Mouse (Mus musculus) heart, postnatal 36 days (tissue): ENCODE data around the gene Abcf1. TPM values are rescaled to one million over a fixed set of nuclear protein-coding genes. Genes with fewer than 3 reads are reported as not detected.

Experiments used
- DNase-seq, 2 experiments: peaks; one replicate each; pipeline ENCODE4 v3.0.0; 2021 to 2022
- intact Hi-C: fragments of 180-260 bp; cut with DNase I; formaldehyde crosslinking; loops from one replicate; pipeline ENCODE4 v1.15.1; 2025
- total RNA-seq, 2 experiments: library from RNA; stranded (reverse); gene quantifications; 2 replicates each; pipeline ENCODE4 v1.2.3; 2021

The Abcf1 gene
- total RNA-seq, 2 experiments from 2014 or later: 69.8 to 73.4 TPM

GRCm38 (mm10) chr17:35922566-35922965 is 47.0 kb downstream of the Abcf1 start:
- intact Hi-C loops: loop anchor here (5.0 kb wide), 1 partner anchor 60 kb away; the partner anchor contains the start of gene Prr3
- no peak for DNase-seq

- intact Hi-C loops: loop anchor here (5.0 kb wide), 1 partner anchor 61 kb away; the partner anchor contains the start of gene Prr3
- no peak for DNase-seq
Measured at GRCm38 (mm10) chr17:35921710-35922109, 47.9 kb downstream of the Abcf1 start.

- DNase-seq: no peak
- intact Hi-C loops: loop anchor here (5.0 kb wide), 1 partner anchor 61 kb away; the partner anchor contains the start of gene Prr3
Measured at GRCm38 (mm10) chr17:35920862-35921562, 48.5 kb downstream of the Abcf1 start.

- no peak for DNase-seq
- intact Hi-C loops: loop anchor here (5.0 kb wide), 1 partner anchor 62 kb away; the partner anchor contains the start of gene Prr3
Measured at GRCm38 (mm10) chr17:35920384-35920783, 49.2 kb downstream of the Abcf1 start.

GRCm38 (mm10) chr17:35919864-35920301 is 49.7 kb downstream of the Abcf1 start:
- intact Hi-C loops: loop anchor here (5.0 kb wide), 1 partner anchor 62 kb away; the partner anchor contains the start of gene Prr3
- DNase-seq: no peak

- peak; percentile 90 to 94 for DNase-seq
- intact Hi-C loops: no loop called here
Measured at GRCm38 (mm10) chr17:35919060-35919715, 50.4 kb downstream of the Abcf1 start.

- intact Hi-C loops: no loop called here
- DNase-seq: peak; percentile 53 to 62
Measured at GRCm38 (mm10) chr17:35918276-35919059, 51.1 kb downstream of the Abcf1 start.

- DNase-seq: peak; percentile 46 to 59
- intact Hi-C loops: loop anchor here (2.0 kb wide), 2 partner anchors 51 to 81 kb away; no protein-coding TSS in a partner anchor
Measured at GRCm38 (mm10) chr17:35917463-35918251, 51.9 kb downstream of the Abcf1 start.

- intact Hi-C loops: loop anchor here (2.0 kb wide), 2 partner anchors 50 to 80 kb away; no protein-coding TSS in a partner anchor
- no peak for DNase-seq
Measured at GRCm38 (mm10) chr17:35917143-35917462, 52.5 kb downstream of the Abcf1 start.

- DNase-seq: peak; percentile 97 to 98
- intact Hi-C loops: loop anchor here (2.0 kb wide), 2 partner anchors 50 to 80 kb away; no protein-coding TSS in a partner anchor
Measured at GRCm38 (mm10) chr17:35916297-35917142, 53.0 kb downstream of the Abcf1 start, which contains the start of the genes Mrps18b and Ppp1r10. Mrps18b (minus strand) TSS chr17:35916389. Ppp1r10 (plus strand) TSS chr17:35916434.

GRCm38 (mm10) chr17:35915538-35916296 is 53.8 kb downstream of the Abcf1 start:
- intact Hi-C loops: loop anchor here (2.0 kb wide), 3 partner anchors 17 to 79 kb away; no protein-coding TSS in a partner anchor
- DNase-seq: no peak

GRCm38 (mm10) chr17:35914975-35915374 is 54.6 kb downstream of the Abcf1 start:
- no peak for DNase-seq
- intact Hi-C loops: loop anchor here (2.0 kb wide), 1 partner anchor 16 kb away; no protein-coding TSS in a partner anchor

GRCm38 (mm10) chr17:35909919-35910369 is 59.6 kb downstream of the Abcf1 start, which contains the start of gene Atat1:
Atat1 (minus strand) TSS chr17:35910075.
- peak; percentile 90 to 96 for DNase-seq
- intact Hi-C loops: loop anchor here (2.0 kb wide), 1 partner anchor 29 kb away; no protein-coding TSS in a partner anchor

GRCm38 (mm10) chr17:35909186-35909918 is 60.2 kb downstream of the Abcf1 start:
- no peak for DNase-seq

GRCm38 (mm10) chr17:35907609-35908008 is 62.0 kb downstream of the Abcf1 start:
- no peak for DNase-seq
- intact Hi-C loops: loop anchor here (2.0 kb wide), 1 partner anchor 27 kb away; no protein-coding TSS in a partner anchor

More at GRCm38 (mm10) chr17:35909186-35909918, 60.2 kb downstream of the Abcf1 start:
- intact Hi-C loops: loop anchor here (2.0 kb wide), 1 partner anchor 29 kb away; no protein-coding TSS in a partner anchor
